Mouse (Mus musculus) spleen, adult 10 weeks (tissue): ENCODE data around the gene Mnx1. TPM values are rescaled to one million over a fixed set of nuclear protein-coding genes. Genes with fewer than 3 reads are reported as not detected.

ENCODE experiments used
- polyA plus RNA-seq: library from polyadenylated mRNA; stranded (reverse); fragments of 350-450 nt; fragmentation: Illumina TruSeq; extraction: RNeasy Lipid Tissue Mini Kit (QIAGEN cat#74804); gene quantifications from one replicate; pipeline ENCODE4 v1.2.3, GENCODE M21; 2015; ENCODE audit warnings: low replicate concordance; ENCODE audit not compliant: insufficient read depth

Mnx1 gene
- not detected for polyA plus RNA-seq

GRCm38 (mm10) chr5:29478208-29479197, at the start of gene Mnx1:
TSS of gene Mnx1 (minus strand) at chr5:29478470.

GRCm38 (mm10) chr5:29434228-29434871, 43.9 kb downstream of the Mnx1 start, which contains the start of gene Nom1:
TSS of gene Nom1 (plus strand) at chr5:29434664.

Other genes starting within 250 kb of the Mnx1 start
- gene Lmbr1, start 100.1 kb downstream of the Mnx1 start, polyA plus RNA-seq = 4.1 TPM
- gene Nom1, start 43.8 kb downstream of the Mnx1 start, polyA plus RNA-seq = 42.2 TPM
- gene Ube3c, start 90.8 kb upstream of the Mnx1 start, polyA plus RNA-seq = 25.8 TPM